Mouse (Mus musculus): ENCODE results near the gene Atl1. TPM values are rescaled to one million over a fixed set of nuclear protein-coding genes. Genes with fewer than 3 reads are reported as not detected.
A peak's percentile ranks its signal among the peaks of the same experiment; 100 is the strongest.

Gene Atl1
- total RNA-seq (2021) (10 to 100 TPM in 1 of 2 experiments, 1 to 10 TPM in 1; 5.6 to 10.2 TPM), polyA plus RNA-seq (2012; rRNA removed) (1.4 and 1.7 TPM in 2 replicates)
- long read RNA-seq, partial matches to known transcripts, result 4 of 5 reads
- long read RNA-seq, other reads (novel, unspliced or antisense), result 1 of 5 reads

DNA sequence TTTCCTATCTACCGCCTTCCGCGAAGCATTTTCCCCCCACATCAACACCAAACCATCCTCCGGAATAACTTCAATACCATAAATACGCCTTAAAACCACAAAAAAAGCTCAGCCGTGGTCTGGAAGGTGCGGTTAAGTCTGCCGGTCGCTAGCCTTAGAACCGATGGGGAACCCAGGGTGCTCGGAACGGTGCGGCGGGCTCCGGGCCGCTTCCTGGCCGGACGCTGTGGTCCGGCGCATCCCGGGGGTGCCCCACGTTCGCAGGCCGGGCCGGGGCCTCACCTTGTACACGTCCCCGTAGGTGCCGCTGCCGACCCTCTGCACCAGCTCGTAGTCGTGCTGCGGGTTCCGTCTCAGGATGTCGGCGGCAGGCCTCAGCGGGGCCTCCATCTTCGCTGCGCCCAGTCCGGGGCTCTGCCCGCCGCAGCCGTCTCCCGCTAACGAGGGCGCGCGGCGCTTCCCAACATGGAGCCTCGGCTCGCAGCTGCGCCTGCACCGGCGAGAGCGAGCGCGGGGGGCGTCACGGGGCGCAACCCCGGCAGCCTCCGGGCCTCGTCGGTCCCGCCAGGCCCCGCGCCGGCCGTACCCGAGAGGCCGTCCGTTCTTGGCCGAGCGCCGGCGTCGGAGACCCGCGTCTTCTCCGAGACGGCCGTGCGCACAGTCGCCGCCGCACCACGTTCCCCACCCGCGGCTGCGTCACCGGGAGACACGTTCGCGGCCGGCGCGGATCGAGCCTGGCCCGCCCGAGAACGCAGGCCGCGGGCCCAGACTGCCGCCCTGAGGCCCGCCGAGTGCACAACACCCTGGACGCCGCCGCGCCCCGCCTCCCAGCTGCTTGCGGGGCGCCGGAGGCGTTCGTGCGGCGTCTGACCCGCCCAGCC, at the start of gene Atl1, which contains the start of gene Map4k5:
TSS of gene Atl1 (plus strand) at position 244 of the 881 bp plus-strand sequence.
TSS of gene Map4k5 (minus strand) at position 830 of the 881 bp plus-strand sequence.
- DNase-seq, result peak; percentile 95

- DNase-seq, result no peak
Observed at GRCm38 (mm10) chr12:69843531-69844445, 48.6 kb upstream of the Atl1 start.

- no peak for DNase-seq
Observed at GRCm38 (mm10) chr12:69845722-69846121, 46.7 kb upstream of the Atl1 start.

- no peak for DNase-seq
Observed at GRCm38 (mm10) chr12:69846499-69846898, 45.9 kb upstream of the Atl1 start.

DNA sequence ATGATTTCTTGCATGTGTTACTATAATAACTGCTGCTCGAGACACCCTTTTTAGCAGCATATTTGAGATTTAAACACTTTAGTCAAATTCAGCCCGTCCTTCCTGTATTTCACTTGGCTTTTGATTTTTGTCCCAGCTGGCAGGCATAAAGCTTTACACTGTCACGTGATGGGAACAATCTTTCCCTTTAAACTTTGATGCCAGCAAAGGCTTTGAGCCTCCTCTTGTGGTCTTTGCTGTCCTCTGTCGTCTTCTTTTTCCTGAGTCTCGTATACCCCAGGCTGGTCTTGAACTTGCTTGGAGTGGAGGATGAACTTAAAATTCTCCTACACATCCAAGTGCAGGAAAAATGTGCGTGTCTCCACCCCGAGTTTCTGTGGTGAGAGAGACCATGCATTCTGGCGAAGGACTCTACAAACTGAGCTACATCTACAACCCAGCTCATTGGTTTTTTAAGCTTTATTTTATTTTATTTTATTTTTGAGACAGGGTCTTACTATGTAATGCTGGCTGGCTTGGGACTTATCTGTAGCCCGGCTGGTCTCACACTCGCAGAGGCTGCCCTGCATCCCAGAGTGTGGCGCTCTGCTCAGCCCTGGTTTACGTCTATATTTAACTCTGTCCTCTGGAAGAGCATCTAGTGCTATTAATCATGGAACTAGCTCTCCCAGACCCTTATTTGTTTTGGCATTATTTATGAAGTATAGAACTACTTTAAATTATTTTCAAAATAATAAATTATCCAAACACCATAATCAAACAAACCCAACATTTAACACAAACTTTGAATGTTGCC, 44.1 kb upstream of the Atl1 start:
- no peak for DNase-seq

DNA sequence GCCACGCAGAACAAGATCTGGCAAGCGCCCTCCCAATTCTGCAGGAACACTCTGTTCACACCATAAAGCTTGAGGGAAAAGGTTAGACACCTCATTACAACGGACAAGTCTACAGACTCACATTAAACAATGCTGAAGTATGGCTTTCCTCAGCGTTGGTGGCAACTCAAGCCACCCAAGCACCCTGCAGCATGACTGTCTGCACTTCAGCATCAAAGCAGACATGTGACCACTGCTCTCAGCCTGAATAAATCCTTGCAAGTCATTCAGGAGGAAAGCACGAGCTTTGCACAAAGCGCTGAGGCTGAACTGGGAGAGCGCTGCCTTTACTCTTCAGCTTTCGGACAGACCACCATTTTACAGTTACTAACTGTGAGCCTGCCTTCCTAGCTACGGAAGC, 40.1 kb upstream of the Atl1 start:
- no peak for DNase-seq

DNA sequence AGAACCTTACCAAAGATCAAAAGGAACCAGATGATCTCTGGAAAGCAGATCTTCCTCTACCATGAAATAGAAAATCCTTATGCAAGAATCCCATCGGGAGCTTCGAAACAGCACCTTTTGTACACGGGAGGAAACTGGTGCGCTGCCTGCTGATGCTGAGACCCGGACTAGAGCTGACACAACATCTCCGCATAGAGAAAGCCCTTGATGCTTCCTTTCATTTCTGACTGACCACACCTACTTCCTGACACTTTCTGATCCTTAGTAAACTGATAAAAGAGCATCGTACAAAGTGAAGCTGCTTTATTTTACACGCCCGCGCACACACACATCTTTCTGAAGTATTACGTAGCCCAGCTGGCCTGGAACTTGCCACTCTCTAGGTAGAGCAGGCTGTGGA, 39.0 kb upstream of the Atl1 start:
- no peak for DNase-seq

GRCm38 (mm10) chr12:69853942-69854341, 38.5 kb upstream of the Atl1 start:
- DNase-seq, result no peak

GRCm38 (mm10) chr12:69855641-69856300, 36.6 kb upstream of the Atl1 start:
- DNase-seq, result no peak

- DNase-seq, result no peak
Observed at GRCm38 (mm10) chr12:69856398-69856797, 36.0 kb upstream of the Atl1 start.

- DNase-seq, result no peak
Observed at GRCm38 (mm10) chr12:69857597-69857996, 34.8 kb upstream of the Atl1 start.

GRCm38 (mm10) chr12:69858847-69859246, 33.6 kb upstream of the Atl1 start:
- no peak for DNase-seq

- DNase-seq, result no peak
Observed at GRCm38 (mm10) chr12:69863505-69863904, 28.9 kb upstream of the Atl1 start.

GRCm38 (mm10) chr12:69864164-69864692, 28.2 kb upstream of the Atl1 start:
- DNase-seq, result no peak

DNA sequence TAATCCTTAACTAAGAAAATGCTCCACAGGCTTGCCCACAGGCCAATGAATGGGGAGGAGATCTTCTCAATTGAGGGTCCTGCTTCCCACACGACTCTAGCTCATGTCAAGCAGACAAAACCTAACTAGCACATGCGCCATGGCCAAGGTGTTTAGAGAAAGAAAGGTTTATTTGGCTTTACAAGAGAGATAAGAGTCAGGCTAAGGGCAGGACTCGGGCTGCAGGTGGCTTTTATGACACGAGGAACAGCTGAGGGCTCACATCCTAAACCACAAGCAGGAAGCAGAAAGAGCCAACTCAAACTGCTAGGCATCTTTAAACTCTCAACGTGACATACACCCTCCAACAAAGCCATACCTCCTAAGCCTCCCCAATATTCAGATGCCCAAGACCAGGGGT, 25.1 kb upstream of the Atl1 start:
- DNase-seq, result no peak

DNA sequence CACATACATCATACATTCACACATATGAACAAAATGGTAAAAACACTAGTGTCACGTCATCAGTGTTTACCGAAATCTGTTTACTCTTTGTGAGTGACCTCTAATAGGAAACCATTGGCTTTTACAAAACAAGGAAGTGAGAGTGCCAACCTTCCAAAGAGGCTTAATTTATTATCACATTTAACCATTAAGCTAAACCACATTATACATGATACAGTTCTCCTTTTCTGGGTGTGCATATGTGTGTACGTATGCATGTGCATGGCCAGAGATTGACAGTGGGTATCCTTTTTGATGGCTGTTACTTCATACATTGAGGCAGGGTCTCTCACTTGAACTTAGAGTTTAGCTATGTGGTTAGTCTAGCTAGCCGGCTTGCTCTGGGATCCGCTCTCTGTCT, 20.8 kb upstream of the Atl1 start:
- no peak for DNase-seq

- DNase-seq, result no peak
Observed at GRCm38 (mm10) chr12:69877842-69878363, 14.5 kb upstream of the Atl1 start.

DNA sequence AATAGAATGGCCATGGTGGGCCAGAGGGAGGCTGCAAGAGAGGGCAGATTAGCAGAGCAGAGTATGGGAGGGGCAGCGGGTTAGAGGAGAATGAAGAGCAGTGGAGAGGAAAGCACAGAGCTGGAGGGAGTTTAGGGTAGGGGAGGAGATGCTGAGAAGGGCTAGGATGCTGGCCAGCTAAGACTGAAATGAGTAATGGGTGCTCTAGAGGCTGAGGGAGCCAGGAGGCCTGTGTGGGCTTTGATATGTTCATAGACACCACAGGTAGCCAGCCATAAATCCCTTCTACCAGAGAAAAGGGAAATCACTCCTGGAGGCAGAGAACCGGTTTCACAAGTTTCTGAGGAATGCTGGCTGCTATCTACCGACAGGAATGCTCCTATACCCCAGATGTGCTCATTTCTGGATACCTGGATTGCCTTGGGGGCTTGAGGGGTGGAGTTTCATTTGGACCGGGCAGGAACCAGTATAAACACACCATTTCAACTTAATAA, 13.2 kb upstream of the Atl1 start:
- DNase-seq, result peak; percentile 9

DNA sequence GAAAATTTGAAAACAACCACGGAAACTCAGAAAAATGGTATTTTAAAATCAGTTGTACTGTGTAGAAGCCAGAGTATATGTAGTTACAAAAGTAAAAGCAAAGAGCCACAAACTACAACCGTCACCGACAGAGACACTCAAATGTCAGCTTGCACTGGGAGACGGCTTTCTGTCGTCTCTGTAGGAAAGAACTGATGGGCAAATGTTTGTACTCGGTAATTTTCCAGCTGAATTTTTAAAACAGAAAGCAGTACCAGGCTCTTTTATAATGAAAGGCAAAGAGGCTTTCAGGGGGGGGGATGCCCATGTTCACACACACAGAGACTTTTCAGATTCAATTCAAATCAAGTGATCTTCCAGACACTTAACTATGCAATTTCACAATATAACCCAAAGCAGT, 12.7 kb upstream of the Atl1 start:
- no peak for DNase-seq

- no peak for DNase-seq
Observed at GRCm38 (mm10) chr12:69881198-69881905, 11.1 kb upstream of the Atl1 start.

Measured in adrenal gland, adult 2 months (tissue).